Mouse (Mus musculus): ENCODE measurements around the gene Krba1. TPM values are rescaled to one million over a fixed set of nuclear protein-coding genes. Genes with fewer than 3 reads are reported as not detected.

Krba1 gene
- polyA plus RNA-seq (2012; fragmentation: generic; extraction: Trizol) = under 1 TPM; 0.02 to 0.30 TPM

GRCm38 (mm10) chr6:48395105-48396007 is at the start of gene Krba1:
Gene Krba1 (plus strand): TSS chr6:48395586.

GRCm38 (mm10) chr6:48445181-48446101 is 50.1 kb downstream of the Krba1 start, which contains the start of gene Zfp467:
Gene Zfp467 (minus strand): TSS chr6:48445825.

GRCm38 (mm10) chr6:48447929-48448328 is 52.5 kb downstream of the Krba1 start, which contains the start of gene Sspo:
Gene Sspo (plus strand): TSS chr6:48448229.

Other genes starting within 250 kb of the Krba1 start
- gene Zfp467, start 50.2 kb downstream of the Krba1 start, polyA plus RNA-seq (2012; fragmentation: generic; extraction: Trizol) = 1 to 10 TPM in 1 of 2 experiments, under 1 TPM in 1; 0.02 to 1.2 TPM
- gene Sspo, start 52.6 kb downstream of the Krba1 start, polyA plus RNA-seq (2012; fragmentation: generic; extraction: Trizol) = under 1 TPM in 1 of 2 experiments, not detected in 1; 0.06 TPM
- 1 to 10 TPM in 1 of 2 experiments, under 1 TPM in 1; 0.92 to 2.3 TPM for gene Atp6v0e2, start 142.0 kb downstream of the Krba1 start, polyA plus RNA-seq (2012; fragmentation: generic; extraction: Trizol)
- 10 to 100 TPM in 1 of 2 experiments, 1 to 10 TPM in 1; 1.8 to 19.9 TPM for gene Lrrc61, start 159.2 kb downstream of the Krba1 start, polyA plus RNA-seq (2012; fragmentation: generic; extraction: Trizol)
- gene Rarres2, start 177.2 kb downstream of the Krba1 start, polyA plus RNA-seq (2012; fragmentation: generic; extraction: Trizol) = 10 to 100 TPM in 1 of 2 experiments, under 1 TPM in 1; 0.09 to 44.4 TPM
- gene Gm45021, start 194.0 kb downstream of the Krba1 start, polyA plus RNA-seq (2012; fragmentation: generic; extraction: Trizol) = not detected
- 1 to 10 TPM; 2.3 to 8.6 TPM for gene Repin1, start 198.3 kb downstream of the Krba1 start, polyA plus RNA-seq (2012; fragmentation: generic; extraction: Trizol)
- gene Gm44965, start 198.4 kb downstream of the Krba1 start, polyA plus RNA-seq (2012; fragmentation: generic; extraction: Trizol) = 1 to 10 TPM in 1 of 2 experiments, not detected in 1; 1.6 TPM
- gene Zfp775, start 206.5 kb downstream of the Krba1 start, polyA plus RNA-seq (2012; fragmentation: generic; extraction: Trizol) = 1 to 10 TPM in 1 of 2 experiments, under 1 TPM in 1; 0.67 to 2.8 TPM
- gene AI854703, start 231.2 kb downstream of the Krba1 start, polyA plus RNA-seq (2012; fragmentation: generic; extraction: Trizol) = under 1 TPM in 1 of 2 experiments, not detected in 1; 0.02 TPM

Data from C3H10T1/2 (cell line).